Mouse (Mus musculus) cerebellum, adult 18-20 months (tissue): ENCODE data around the gene Tas2r135.

Source experiments
- DNase-seq, 2 experiments: peaks; one replicate each; pipeline ENCODE4 v3.0.0; 2021

The Tas2r135 gene

GRCm38 (mm10) chr6:42435490-42435889, 30.3 kb downstream of the Tas2r135 start:
- DNase-seq, result no peak

- DNase-seq, result no peak
These were observed 36.2 kb downstream of the Tas2r135 start for GRCm38 (mm10) chr6:42441395-42441794.

- DNase-seq, result no peak
These were observed 39.3 kb downstream of the Tas2r135 start for GRCm38 (mm10) chr6:42444491-42444890.

- DNase-seq, result no peak
These were observed 42.1 kb downstream of the Tas2r135 start for GRCm38 (mm10) chr6:42447381-42447780.
